Mouse (Mus musculus) embryonic facial prominence, embryonic 14.5 days (tissue): ENCODE measurements around the gene Ccdc30. TPM values are rescaled to one million over a fixed set of nuclear protein-coding genes. Genes with fewer than 3 reads are reported as not detected.

Experiments
- ATAC-seq: fragments of 200-750 bp; cut with Nextera tagmentation; 2 replicates; pipeline ENCODE4 v1.8.0; 2017; ENCODE audit warnings: low read depth, moderate number of reproducible peaks, moderate TSS enrichment
- DNase-seq: peaks from one replicate; pipeline ENCODE4 v3.0.0-alpha.2; 2015; ENCODE audit warnings: low spot score
- H3K27ac ChIP-seq: fragments of 300-500 bp; sonication (generic); replicated peaks from 2 replicates; pipeline ENCODE4 v1.5.1; 2014; ENCODE audit warnings: low read depth, mild to moderate bottlenecking, low read length, moderate library complexity
- H3K27me3 ChIP-seq: fragments of 300-500 bp; sonication (generic); replicated peaks from 2 replicates; pipeline ENCODE4 v1.6.1; 2014; ENCODE audit warnings: low read length; ENCODE audit not compliant: control insufficient read depth, insufficient read depth
- H3K36me3 ChIP-seq: fragments of 300-500 bp; sonication (generic); 2 replicates; pipeline ENCODE4 v1.6.1; 2014; ENCODE audit warnings: low read length, mixed read lengths; ENCODE audit not compliant: control insufficient read depth, insufficient read depth
- H3K4me1 ChIP-seq: fragments of 300-500 bp; sonication (generic); 2 replicates; pipeline ENCODE4 v1.6.1; 2014; ENCODE audit warnings: antibody characterized with exemption, low read length; ENCODE audit not compliant: control insufficient read depth, insufficient read depth
- H3K4me2 ChIP-seq: fragments of 300-500 bp; sonication (generic); 2 replicates; pipeline ENCODE4 v1.6.1; 2014; ENCODE audit warnings: low read depth, mild to moderate bottlenecking, low read length, moderate library complexity, mixed read lengths
- H3K4me3 ChIP-seq: fragments of 300-500 bp; sonication (generic); 2 replicates; pipeline ENCODE4 v1.5.1; 2014; ENCODE audit warnings: low read depth, mild to moderate bottlenecking, low read length
- H3K9ac ChIP-seq: fragments of 300-500 bp; sonication (generic); 2 replicates; pipeline ENCODE4 v1.6.1; 2014; ENCODE audit warnings: low read depth, mild to moderate bottlenecking, low read length, moderate library complexity, mixed read lengths
- H3K9me3 ChIP-seq: fragments of 300-500 bp; sonication (generic); 2 replicates; pipeline ENCODE4 v1.6.1; 2016; ENCODE audit warnings: low read length; ENCODE audit not compliant: control insufficient read depth
- WGBS: fragments of 180-500 bp; shearing (Covaris S2); extraction: QIAGEN DNeasy Blood & Tissue Kit; methylation state at CpG from one replicate; pipeline ENCODE4 v1.1.7; 2014; 5-methylcytosine and 5-hydroxymethylcytosine counted together
- polyA plus RNA-seq: library from polyadenylated mRNA; unstranded; fragments of >200 nt; fragmentation: Nextera tagmentation; extraction: Ambion mirVana; gene quantifications from 2 replicates; pipeline ENCODE4 v1.2.1, GENCODE M21; 2014

Ccdc30 gene
- polyA plus RNA-seq, 1 experiment from 2014 or later = 5.7 TPM

DNA sequence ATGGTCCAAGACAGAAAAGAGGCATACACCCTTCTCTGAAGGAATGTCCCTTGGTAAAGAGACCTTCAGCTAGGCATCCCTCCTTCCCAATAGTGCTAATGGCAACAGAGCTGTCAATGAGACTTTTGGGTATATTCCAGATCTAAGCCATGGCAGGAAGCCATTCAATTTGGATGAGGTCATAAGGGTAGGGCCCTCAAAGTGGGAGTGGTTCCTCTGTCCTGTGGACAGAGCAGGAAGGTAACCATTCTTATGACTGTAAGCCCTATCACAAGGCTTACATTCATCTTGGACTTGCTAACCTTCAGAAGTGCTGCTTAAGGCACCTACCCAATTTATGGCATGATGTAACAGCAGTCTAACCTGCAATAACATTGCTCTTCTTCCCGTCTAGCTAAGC lies 140.7 kb downstream of the Ccdc30 start:
- H3K4me1 ChIP-seq = no peaks in the 10 kb centered on the region
- no peak for ATAC-seq
- H3K36me3 ChIP-seq = peaks cover 94% of the 10 kb centered on the region

More for the DNA sequence above, 140.7 kb downstream of the Ccdc30 start:
- no peak for DNase-seq
- Histone ChIP-seq H3K4me2 (no peak overlapping the region), H3K27me3 (no peaks in the 10 kb centered on the region), H3K4me3 (no peak overlapping the region), H3K9me3 (no peaks in the 10 kb centered on the region), H3K27ac (no peak overlapping the region), H3K9ac (no peak overlapping the region)
- WGBS = 84% methylated on average over 1 of the region's 1 CpGs

Other genes with a start within 250 kb of the Ccdc30 start
- gene Zfp691, start 241.3 kb downstream of the Ccdc30 start, polyA plus RNA-seq = 4.0 and 5.1 TPM in 2 replicates
- 2.2 and 2.6 TPM in 2 replicates for gene Ermap, start 225.5 kb downstream of the Ccdc30 start, polyA plus RNA-seq
- 243 and 256 TPM in 2 replicates for gene Svbp, start 220.2 kb downstream of the Ccdc30 start, polyA plus RNA-seq
- gene Tmem269, start 197.3 kb downstream of the Ccdc30 start, polyA plus RNA-seq = 0.21 and 0.26 TPM in 2 replicates
- gene AU022252, start 182.8 kb downstream of the Ccdc30 start, polyA plus RNA-seq = 28.1 and 31.4 TPM in 2 replicates
- gene P3h1, start 182.6 kb downstream of the Ccdc30 start, polyA plus RNA-seq = 98.7 and 100 TPM in 2 replicates
- gene Cldn19, start 160.1 kb downstream of the Ccdc30 start, polyA plus RNA-seq = 0.19 and 0.38 TPM in 2 replicates
- 673 and 697 TPM in 2 replicates for gene Ybx1, start 120.9 kb downstream of the Ccdc30 start, polyA plus RNA-seq
- 84.2 and 86.6 TPM in 2 replicates for gene Ppih, start 95.0 kb downstream of the Ccdc30 start, polyA plus RNA-seq
- 22.1 and 30.3 TPM in 2 replicates for gene Ppcs, start 6.9 kb upstream of the Ccdc30 start, polyA plus RNA-seq
- 0.90 TPM in 1 of 2 replicates, not detected in the other for gene Zmynd12, start 7.3 kb upstream of the Ccdc30 start, polyA plus RNA-seq
- gene Rimkla, start 77.1 kb upstream of the Ccdc30 start, polyA plus RNA-seq = 1.5 and 1.7 TPM in 2 replicates
- gene Foxj3, start 121.5 kb upstream of the Ccdc30 start, polyA plus RNA-seq = 25.1 and 27.8 TPM in 2 replicates
- gene Frg2f1, start 124.0 kb upstream of the Ccdc30 start, polyA plus RNA-seq = 4.7 and 5.7 TPM in 2 replicates
- gene Guca2a, start 222.2 kb upstream of the Ccdc30 start, polyA plus RNA-seq = not detected in 2 replicates
- not detected in 2 replicates for gene Guca2b, start 243.4 kb upstream of the Ccdc30 start, polyA plus RNA-seq